Mouse (Mus musculus) c-Kit-positive CD71-positive TER-119-negative erythroid progenitor cells, embryonic 14.5 days (primary cell): Measurements from ENCODE around the gene Sgsm3.
"Not testable (repeated sequence)": the region's sequence is repeated elsewhere in the genome, so short reads cannot be mapped to it uniquely, and the experiment has no call there.

Experiments
- DNase-seq: peaks from one replicate; pipeline ENCODE4 v3.0.0-alpha.2; 2013; ENCODE audit warnings: low read depth

Sgsm3 gene

DNA sequence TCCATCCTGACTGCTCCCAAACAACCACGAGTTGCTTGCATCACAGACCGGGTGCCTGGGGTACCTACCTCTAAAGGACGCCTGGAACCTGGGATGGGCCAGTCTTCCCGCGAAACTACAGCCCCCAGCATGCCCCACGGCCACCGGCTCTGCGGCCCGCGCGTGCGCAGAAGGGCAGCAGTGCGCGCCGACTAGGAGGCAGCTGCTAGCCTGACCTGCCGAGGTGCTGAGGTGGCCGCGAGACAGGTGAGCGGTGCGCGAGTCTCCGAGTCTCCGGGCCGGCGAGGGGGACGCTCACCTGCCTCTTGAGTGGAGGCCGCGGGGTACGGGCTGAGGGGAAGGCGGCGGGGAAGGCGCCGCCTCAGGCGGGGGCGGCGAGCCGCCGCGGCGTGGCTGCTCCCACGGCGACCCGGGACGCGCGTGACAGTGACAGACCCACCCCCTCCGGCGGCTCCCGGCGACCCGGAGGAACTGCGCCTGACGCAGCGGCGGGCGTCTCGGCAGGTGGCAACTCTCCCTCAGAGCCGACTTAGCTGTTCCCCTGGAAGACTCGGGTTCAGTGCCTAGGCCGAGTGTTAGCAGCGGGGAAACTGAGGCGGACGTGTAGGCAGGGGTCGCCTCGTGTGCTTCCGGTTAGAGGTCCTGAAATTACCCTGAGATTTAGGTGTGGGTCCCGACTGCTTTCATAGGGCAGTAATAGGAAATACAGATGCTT lies at the start of gene Sgsm3:
Gene Sgsm3, plus strand, starts transcription at position 146 of the 715 bp plus-strand sequence.
- DNase-seq = peak; percentile 67

- DNase-seq = no peak
Observed at GRCm38 (mm10) chr15:80928811-80929355, 48.7 kb upstream of the Sgsm3 start.

DNA sequence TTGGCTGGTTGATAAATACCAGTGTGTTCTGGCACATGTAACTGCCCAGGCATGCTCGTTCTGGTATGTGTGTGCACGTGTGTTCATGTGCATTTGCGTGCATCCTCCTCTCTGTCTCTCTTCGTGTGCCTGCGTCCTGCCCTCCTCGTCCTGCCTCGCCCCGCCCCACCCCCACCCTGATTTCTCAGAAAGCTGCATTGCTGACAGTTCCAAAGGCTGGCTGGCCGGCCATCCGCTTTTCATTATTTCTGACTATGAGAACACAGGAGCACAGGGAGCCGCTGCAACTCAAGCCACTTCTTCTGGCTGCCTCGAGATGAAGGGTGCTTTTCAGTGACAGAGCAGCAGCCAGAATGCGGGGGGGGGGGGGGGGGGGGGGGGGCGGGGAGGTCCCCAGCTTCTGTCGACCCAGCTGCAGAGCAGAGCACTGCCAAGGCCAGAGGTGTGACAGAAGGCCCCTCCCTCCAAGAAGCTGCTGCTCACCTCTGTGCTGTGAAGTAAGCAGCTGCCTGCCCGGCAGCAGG lies 47.5 kb upstream of the Sgsm3 start:
- DNase-seq = no peak

GRCm38 (mm10) chr15:80930676-80931320 lies 46.8 kb upstream of the Sgsm3 start:
- not testable (repeated sequence) for DNase-seq

- no peak for DNase-seq
Observed at GRCm38 (mm10) chr15:80931345-80931960, 46.1 kb upstream of the Sgsm3 start.

DNA sequence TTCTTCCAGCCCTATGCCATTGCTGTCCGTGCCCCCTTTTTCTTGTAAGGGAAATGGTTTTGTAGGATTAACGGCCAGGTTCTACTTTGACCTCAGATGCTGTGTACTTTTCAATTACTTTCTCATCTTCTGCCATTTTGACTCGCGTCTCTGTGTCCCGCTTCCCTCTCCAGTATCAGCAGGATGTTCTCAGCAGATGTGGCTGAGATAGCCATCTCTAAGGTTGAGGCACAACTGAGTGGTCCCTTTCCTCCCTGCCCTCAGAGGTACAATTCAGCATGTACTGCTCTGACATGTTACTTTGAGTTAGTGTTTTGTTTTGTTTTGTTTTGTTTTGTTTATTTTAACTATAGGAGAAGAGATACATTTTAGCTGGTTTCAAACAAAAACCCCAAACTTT lies 42.7 kb upstream of the Sgsm3 start:
- no peak for DNase-seq

GRCm38 (mm10) chr15:80936686-80937085 lies 40.9 kb upstream of the Sgsm3 start:
- no peak for DNase-seq

- no peak for DNase-seq
Observed at GRCm38 (mm10) chr15:80938615-80939014, 39.0 kb upstream of the Sgsm3 start.

DNA sequence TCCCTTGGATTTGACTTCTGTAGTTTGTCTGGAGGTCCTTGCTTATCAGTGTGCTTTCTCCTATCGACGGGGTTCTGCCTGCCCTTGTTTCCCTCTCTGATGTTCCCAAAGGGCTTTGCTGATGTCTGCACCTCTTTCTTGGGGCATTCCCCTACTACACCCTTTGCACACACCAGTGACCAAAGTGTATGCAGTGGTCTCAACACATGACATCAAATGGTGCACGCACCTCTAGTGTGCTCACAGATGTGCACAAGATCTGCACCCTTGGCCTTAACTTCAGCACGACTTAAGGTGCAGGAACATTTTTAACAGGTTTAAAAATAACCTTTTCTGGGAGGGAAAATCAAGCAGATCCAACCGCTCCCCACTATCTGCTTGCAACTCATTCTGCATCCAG lies 38.2 kb upstream of the Sgsm3 start:
- DNase-seq = no peak

DNA sequence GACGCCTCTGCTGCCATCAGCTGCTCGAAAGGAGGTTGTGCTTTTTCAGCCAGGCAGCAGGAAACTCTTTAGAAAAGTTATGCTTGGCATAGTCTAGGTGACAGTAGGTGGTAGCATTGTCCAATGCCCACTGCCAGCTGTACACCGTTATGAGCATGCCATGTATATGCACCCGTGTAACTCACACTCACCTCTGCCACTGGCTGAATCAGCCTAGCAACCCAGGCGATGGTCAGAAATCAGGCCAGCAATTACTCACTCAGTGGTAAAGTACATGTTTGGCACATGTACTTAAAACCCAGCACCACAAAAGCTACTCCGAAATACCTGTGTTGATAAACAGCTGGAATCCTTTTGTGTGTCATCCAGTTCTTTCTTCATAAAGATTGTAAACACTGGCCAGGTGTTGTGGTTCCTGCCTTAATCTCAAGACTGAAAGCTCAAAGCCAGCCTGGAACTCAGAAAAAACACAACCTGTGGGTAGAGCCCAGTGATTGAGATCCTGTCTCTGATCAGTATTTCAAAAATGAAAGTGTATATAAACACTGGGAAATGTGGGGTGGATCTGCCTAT lies 36.0 kb upstream of the Sgsm3 start:
- no peak for DNase-seq

GRCm38 (mm10) chr15:80945851-80946250 lies 31.7 kb upstream of the Sgsm3 start:
- peak; percentile 56 for DNase-seq

DNA sequence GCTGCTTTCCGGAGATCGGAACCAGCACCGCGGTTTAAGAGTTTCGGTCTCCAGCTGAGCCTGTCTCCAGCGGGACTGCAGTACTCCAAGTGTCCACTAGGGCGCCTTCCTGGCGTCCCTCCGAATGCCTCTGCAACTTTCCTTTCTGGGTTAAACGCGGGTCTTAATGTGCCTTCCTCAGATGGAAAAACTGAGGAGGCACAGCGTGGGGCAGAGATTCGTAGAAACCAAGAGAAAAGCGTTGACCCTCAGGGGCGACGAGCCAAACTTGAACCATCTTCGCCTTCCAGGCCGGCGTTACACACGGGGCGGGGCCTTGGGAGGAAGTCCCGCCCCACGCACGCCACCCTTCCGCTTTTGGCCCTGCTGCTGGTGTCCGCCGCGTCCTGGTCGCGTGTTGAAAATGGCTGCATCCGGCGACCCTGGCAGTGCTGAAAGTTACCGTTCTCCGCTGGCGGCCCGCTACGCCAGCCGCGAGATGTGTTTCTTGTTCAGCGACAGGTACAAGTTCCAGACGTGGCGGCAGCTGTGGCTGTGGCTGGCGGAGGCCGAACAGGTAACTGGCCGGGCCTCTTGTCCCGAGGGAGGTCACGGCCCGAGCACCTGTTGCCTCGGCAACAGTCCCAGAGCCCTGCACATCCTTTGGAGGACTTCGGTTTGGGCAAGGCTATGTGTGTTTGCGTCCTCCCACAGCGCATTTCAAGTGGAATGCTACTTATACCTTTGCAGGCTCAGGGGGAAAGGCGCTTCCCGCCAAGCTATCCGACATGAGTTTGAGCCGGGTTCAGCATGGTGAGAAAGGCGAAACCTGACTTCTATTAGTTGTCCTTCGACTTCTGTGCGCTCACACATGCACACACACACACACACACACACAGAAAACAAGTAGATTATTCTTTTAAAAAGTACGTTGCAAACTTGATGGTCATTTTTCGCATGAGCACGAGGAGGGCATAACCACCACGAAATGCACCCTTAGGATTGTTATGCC lies 29.1 kb upstream of the Sgsm3 start, which contains the start of gene Adsl:
Gene Adsl, plus strand, starts transcription at position 346 of the 991 bp plus-strand sequence.
- DNase-seq = peak; percentile 82

- DNase-seq = no peak
Observed at GRCm38 (mm10) chr15:80949431-80949830, 28.1 kb upstream of the Sgsm3 start.

DNA sequence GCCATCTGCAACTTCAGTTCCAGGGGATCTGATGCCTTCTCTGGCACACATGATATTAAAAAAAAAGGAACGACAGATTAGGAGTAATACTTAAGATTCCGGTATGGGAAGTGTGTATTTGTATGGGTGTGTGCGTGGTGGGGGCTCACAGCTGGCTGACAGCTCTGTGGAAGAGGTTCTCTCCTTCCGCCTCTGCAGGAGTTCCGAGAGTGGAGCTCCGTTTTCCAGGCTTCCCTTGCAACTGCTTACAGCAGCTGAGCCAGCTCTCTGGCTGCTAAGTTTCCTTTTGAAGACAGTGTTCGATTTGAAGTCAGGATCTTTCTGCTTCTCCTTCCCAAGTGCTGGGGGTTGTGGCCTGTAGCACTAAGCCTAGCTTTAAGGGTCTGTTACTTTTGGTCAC lies 27.5 kb upstream of the Sgsm3 start:
- no peak for DNase-seq

DNA sequence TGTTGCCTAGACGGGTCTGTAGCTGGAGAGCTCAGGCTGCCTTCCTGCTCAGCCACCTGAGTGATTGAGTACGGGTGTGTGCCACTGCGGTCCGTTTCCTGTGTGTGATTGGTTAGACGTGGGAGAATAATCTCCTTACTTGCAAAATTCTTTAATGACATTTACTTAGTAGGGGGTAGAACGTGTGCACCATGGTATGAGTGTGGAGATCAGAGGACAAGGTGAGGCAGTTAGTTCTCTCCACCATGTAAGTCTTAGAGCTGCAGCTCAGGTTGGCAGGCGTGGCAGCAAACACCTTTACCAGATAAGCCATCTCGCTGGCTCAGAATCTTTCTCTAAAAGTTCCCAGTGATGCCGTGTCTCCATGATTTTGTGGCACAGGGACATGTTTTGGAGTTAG lies 23.6 kb upstream of the Sgsm3 start:
- DNase-seq = no peak

DNA sequence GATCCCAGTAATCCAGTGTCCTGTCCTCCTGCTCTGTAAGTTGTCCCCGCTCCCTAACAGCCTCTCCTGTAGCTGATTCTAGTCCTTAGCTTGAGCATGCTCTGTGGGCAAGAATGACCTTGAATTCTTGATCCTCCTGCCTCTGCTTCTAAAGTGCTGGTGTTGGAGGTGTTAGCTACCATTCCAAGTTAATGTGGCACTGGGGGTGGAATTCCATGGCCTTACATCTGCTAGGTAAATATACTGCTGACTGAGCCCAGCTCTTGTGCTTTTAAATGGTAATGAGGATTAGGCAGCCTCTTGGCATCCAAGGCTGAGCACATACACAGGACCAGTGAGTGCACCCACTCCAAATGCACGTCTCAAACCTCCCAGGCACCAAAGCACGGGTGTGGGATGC lies 22.7 kb upstream of the Sgsm3 start:
- no peak for DNase-seq

- no peak for DNase-seq
Observed at GRCm38 (mm10) chr15:80955836-80956438, 21.6 kb upstream of the Sgsm3 start.

DNA sequence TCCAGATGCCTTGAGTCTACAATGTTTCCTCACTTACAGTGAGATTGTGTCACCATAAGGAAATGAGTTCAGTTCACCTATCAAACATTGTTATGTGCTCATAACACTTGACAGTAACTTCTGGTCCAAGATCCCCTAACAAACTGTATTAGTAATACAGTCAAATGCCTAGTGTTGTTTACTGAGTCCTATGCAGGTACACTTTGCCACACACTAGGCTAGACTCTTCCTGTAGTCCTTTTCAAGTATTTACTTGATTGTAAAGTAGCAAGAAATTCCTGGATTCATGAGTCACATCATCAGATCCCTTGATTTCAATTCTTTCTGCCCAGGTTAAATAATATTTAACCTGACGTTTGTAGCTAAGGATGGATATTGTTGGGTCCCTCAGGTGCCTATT lies 8.2 kb upstream of the Sgsm3 start:
- no peak for DNase-seq

DNA sequence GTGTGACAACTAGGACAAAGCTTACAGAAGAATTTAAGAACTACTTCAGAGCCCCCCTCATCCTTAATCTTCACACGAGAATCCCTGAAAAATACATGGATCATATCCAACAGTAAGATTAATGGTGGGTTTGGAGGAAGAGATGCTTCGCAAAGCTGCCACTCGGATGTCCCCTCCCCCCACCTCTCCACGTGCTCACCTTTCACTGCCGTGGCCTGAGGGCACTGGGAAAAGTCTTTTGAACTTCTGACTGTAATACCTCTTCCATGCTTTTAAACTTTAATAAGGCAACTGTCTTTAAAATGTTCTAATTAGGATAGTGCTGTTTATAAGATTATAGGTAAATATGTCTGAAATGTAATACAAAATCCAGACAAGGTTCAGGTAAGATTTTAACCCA lies 3.3 kb upstream of the Sgsm3 start:
- no peak for DNase-seq

- no peak for DNase-seq
Observed at GRCm38 (mm10) chr15:80975666-80976065, 1.9 kb upstream of the Sgsm3 start.

DNA sequence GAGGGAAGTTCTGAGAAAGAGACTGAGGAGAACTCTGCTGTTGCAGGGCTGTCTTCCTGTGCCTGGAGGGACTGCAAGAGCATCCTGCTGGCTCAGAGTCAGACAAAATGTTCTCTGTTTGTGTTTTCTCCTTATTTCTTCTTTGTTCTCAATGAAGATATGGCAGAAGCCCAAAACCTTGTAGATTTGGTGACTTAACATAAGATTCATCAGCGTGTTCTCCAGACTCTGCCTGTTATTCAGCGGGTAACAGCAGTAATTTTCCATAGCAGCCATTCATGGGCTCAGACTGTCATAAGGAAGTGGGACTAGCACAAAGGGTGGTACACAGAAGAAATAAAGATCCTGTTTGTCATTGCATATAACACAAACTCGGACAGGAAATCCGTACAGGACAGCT lies 2.0 kb downstream of the Sgsm3 start:
- DNase-seq = no peak
